Comparison of ENCODE assay signal across 7 mouse cellular contexts in the genomic region with DNA sequence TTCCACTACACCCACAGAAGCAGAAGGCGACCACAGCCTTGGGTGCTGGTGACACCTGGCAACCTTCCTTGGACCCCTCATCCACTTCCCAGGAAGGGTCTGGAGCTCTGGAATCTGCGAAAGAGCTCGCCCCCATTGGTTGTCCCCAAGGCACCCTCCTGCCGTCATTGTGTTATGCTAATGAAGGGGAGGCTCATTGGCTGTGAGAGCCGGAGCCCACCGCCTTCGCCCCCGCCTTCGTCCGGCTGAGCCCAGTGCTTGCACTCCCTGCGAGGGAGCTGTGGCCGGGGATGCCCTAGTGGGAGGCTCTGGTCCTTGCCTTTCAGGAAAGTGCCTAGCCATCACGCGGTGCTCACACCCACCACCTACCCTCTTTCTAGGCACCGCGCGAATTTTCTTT. TPM values are rescaled to one million over a fixed set of nuclear protein-coding genes. Genes with fewer than 3 reads are reported as not detected.
A peak's percentile ranks its signal among the peaks of the same experiment; 100 is the strongest.
DNase-seq lines count a peak whose midpoint lies in the region; ATAC-seq and TF ChIP-seq lines count a peak whose summit lies in the region.

No protein-coding gene starts in this region.

- no peak for TF ChIP-seq CTCF in heart, adult 2 months (IDR thresholded peaks at IDR 0.05)

- peak overlapping the region; percentile 52 for H3K4me3 ChIP-seq in embryonic facial prominence, embryonic 12.5 days
- H3K4me3 ChIP-seq in heart, adult 2 months = peak overlapping the region; percentile 43
- peak overlapping the region; percentile 64 for H3K4me3 ChIP-seq in limb, embryonic 10.5 days
- H3K4me3 ChIP-seq in midbrain, embryonic 16.5 days (ENCODE audit: low read depth, low read length) = peak overlapping the region; percentile 56

- intact Hi-C loops in heart, adult 2 months (cut with DNase I) = loop anchor here (5.0 kb wide), 2 partner anchors 47 to 63 kb away; a partner anchor contains a TSS

- no peaks in the 10 kb centered on the region for H3K27me3 ChIP-seq in embryonic facial prominence, embryonic 12.5 days
- H3K27me3 ChIP-seq in heart, adult 2 months (ENCODE audit: control insufficient read depth, insufficient read depth, low read length) = no peaks in the 10 kb centered on the region
- H3K27me3 ChIP-seq in limb, embryonic 10.5 days (ENCODE audit: low read depth, poor library complexity, severe bottlenecking) = no peaks in the 10 kb centered on the region
- H3K27me3 ChIP-seq in midbrain, embryonic 16.5 days (ENCODE audit: control insufficient read depth, insufficient read depth, low read depth, low read length) = no peaks in the 10 kb centered on the region

- no peaks in the 10 kb centered on the region for H3K9me3 ChIP-seq in embryonic facial prominence, embryonic 12.5 days
- H3K9me3 ChIP-seq in limb, embryonic 10.5 days (replicated peaks) = no peaks in the 10 kb centered on the region
- no peaks in the 10 kb centered on the region for H3K9me3 ChIP-seq in midbrain, embryonic 16.5 days (replicated peaks; ENCODE audit: control insufficient read depth, low read length, poor library complexity, severe bottlenecking)

- 0 out of 2 replicates have a peak, but pooled peaks have one; percentile 19 for TF ChIP-seq EP300 in heart, adult 2 months (IDR thresholded peaks at IDR 0.05; ENCODE audit: insufficient read depth, low read depth, low read length)

- peak overlapping the region; percentile 89 for H3K4me2 ChIP-seq in embryonic facial prominence, embryonic 12.5 days (replicated peaks)
- peak overlapping the region; percentile 85 for H3K4me2 ChIP-seq in midbrain, embryonic 16.5 days (ENCODE audit: low read length)

- peaks cover 3% of the 10 kb centered on the region; the same call in 1 of the 2 replicates for H3K4me1 ChIP-seq in embryonic facial prominence, embryonic 12.5 days
- H3K4me1 ChIP-seq in heart, adult 2 months (ENCODE audit: control insufficient read depth, insufficient read depth, low read length) = no peaks in the 10 kb centered on the region
- peaks cover 6% of the 10 kb centered on the region; the same call in 1 of the 2 replicates for H3K4me1 ChIP-seq in limb, embryonic 10.5 days
- H3K4me1 ChIP-seq in midbrain, embryonic 16.5 days (ENCODE audit: control insufficient read depth, insufficient read depth, low read length) = peaks cover 3% of the 10 kb centered on the region; the same call in 1 of the 2 replicates

- H3K27ac ChIP-seq in embryonic facial prominence, embryonic 12.5 days = no peak overlapping the region
- H3K27ac ChIP-seq in heart, adult 2 months = peak overlapping the region; percentile 63
- H3K27ac ChIP-seq in limb, embryonic 10.5 days = peak overlapping the region; percentile 75
- peak overlapping the region; percentile 3; the same call in 1 of the 2 replicates for H3K27ac ChIP-seq in midbrain, embryonic 16.5 days (ENCODE audit: low read length)

- peak; percentile 67 for TF ChIP-seq POLR2A in heart, adult 2 months (IDR thresholded peaks at IDR 0.05; ENCODE audit: insufficient read depth, low read depth, low read length)

- H3K9ac ChIP-seq in embryonic facial prominence, embryonic 12.5 days = 0 out of 2 replicates have a peak overlapping the region, but pooled peaks have one; percentile 49
- H3K9ac ChIP-seq in heart, adult 2 months (ENCODE audit: low read depth, low read length) = peak overlapping the region; percentile 30; the same call in 1 of the 2 replicates
- H3K9ac ChIP-seq in midbrain, embryonic 16.5 days (ENCODE audit: low read depth, low read length) = peak overlapping the region; percentile 69

- ATAC-seq in embryonic facial prominence, embryonic 12.5 days (ENCODE audit: insufficient number of reproducible peaks, insufficient read depth, low FRiP score, low TSS enrichment) = peak; percentile 98
- ATAC-seq in midbrain, embryonic 16.5 days = peak; percentile 99

- 0% methylated on average over 16 of the region's 17 CpGs for WGBS in embryonic facial prominence, embryonic 12.5 days
- WGBS in heart, adult 2 months = 2% methylated on average over 17 of the region's 17 CpGs
- WGBS in limb, embryonic 10.5 days = 1% methylated on average over 17 of the region's 17 CpGs
- WGBS in midbrain, embryonic 16.5 days = 0% methylated on average over 16 of the region's 17 CpGs

- H3K79me2 ChIP-seq in heart, adult 2 months (replicated peaks; ENCODE audit: control insufficient read depth, insufficient read depth, low read length) = no peaks in the 10 kb centered on the region

- no peaks in the 10 kb centered on the region for H3K36me3 ChIP-seq in embryonic facial prominence, embryonic 12.5 days
- no peaks in the 10 kb centered on the region for H3K36me3 ChIP-seq in heart, adult 2 months (ENCODE audit: control insufficient read depth, insufficient read depth, low read length)
- no peaks in the 10 kb centered on the region for H3K36me3 ChIP-seq in limb, embryonic 10.5 days
- H3K36me3 ChIP-seq in midbrain, embryonic 16.5 days (ENCODE audit: control insufficient read depth, insufficient read depth, low read length) = no peaks in the 10 kb centered on the region

- DNase-seq in adrenal gland, postnatal 10 days = peak; percentile 52
- peak; percentile 72 to 79 for DNase-seq in heart, adult 2 months
- peak; percentile 30 for DNase-seq in kidney, adult 18-20 months
- DNase-seq in limb, embryonic 10.5 days (ENCODE audit: low spot score) = peak; percentile 85
- DNase-seq in testis, postnatal 14 days (ENCODE audit: low spot score) = peak; percentile 61

RNA-seq across cellular contexts. Expression of a gene that starts 0.5 kb away (rescaled TPM):
- total RNA-seq in adrenal gland, postnatal 10 days (2021) = 1 to 10 TPM; 1.2 TPM
- polyA plus RNA-seq in embryonic facial prominence, embryonic 12.5 days (2016; fragmentation: Nextera tagmentation; extraction: Ambion mirVana) = 0.86 and 1.1 TPM in 2 replicates
- total RNA-seq in heart, adult 2 months (2021) = 1 to 10 TPM; 3.6 to 4.1 TPM
- 0.78 and 1.6 TPM in 2 replicates for polyA plus RNA-seq in heart, adult 2 months (2012; rRNA removed)
- 0.73 and 1.1 TPM in 2 replicates for polyA plus RNA-seq in limb, embryonic 10.5 days (2016; fragmentation: Nextera tagmentation; extraction: Ambion mirVana)
- 3.5 and 3.8 TPM in 2 replicates for polyA plus RNA-seq in midbrain, embryonic 16.5 days (2015; fragmentation: Nextera tagmentation; extraction: Ambion mirVana)

Comparison
In these comparisons a context has a peak if more than half of its experiments do, and no peak if none do; other contexts are left out.
1. DNase-seq: peak in every context shown above with its lines; median percentile 85 in limb, embryonic 10.5 days; 76 in heart, adult 2 months; 61 in testis, postnatal 14 days; 52 in adrenal gland, postnatal 10 days; 30 in kidney, adult 18-20 months.